Mouse (Mus musculus): ENCODE measurements around the gene Scmh1.
A peak's percentile ranks its signal among the peaks of the same experiment; 100 is the strongest.

Scmh1 gene

GRCm38 (mm10) chr4:120544896-120545295 is 139.8 kb downstream of the Scmh1 start:
- DNase-seq (ENCODE audit: low read depth, low spot score) = no peak

- DNase-seq (ENCODE audit: low read depth, low spot score) = no peak
Measured at GRCm38 (mm10) chr4:120556592-120556991, 151.5 kb downstream of the Scmh1 start.

- no peak for DNase-seq (ENCODE audit: low read depth, low spot score)
Measured at GRCm38 (mm10) chr4:120565726-120566125, 160.6 kb downstream of the Scmh1 start.

- DNase-seq (ENCODE audit: low read depth, low spot score) = no peak
Measured at GRCm38 (mm10) chr4:120568005-120568404, 162.9 kb downstream of the Scmh1 start.

GRCm38 (mm10) chr4:120569025-120569424 is 163.9 kb downstream of the Scmh1 start:
- no peak for DNase-seq (ENCODE audit: low read depth, low spot score)

GRCm38 (mm10) chr4:120569486-120570437 is 164.7 kb downstream of the Scmh1 start, which contains the start of gene Ctps:
TSS of gene Ctps (minus strand) at chr4:120570276.
- DNase-seq (ENCODE audit: low read depth, low spot score) = peak; percentile 94

GRCm38 (mm10) chr4:120570438-120571069 is 165.5 kb downstream of the Scmh1 start:
- peak; percentile 59 for DNase-seq (ENCODE audit: low read depth, low spot score)

- no peak for DNase-seq (ENCODE audit: low read depth, low spot score)
Measured at GRCm38 (mm10) chr4:120571070-120571464, 166.0 kb downstream of the Scmh1 start.

GRCm38 (mm10) chr4:120571691-120572090 is 166.6 kb downstream of the Scmh1 start:
- no peak for DNase-seq (ENCODE audit: low read depth, low spot score)

Measured in ES-CJ7 (cell line).